ENCODE assay signal across 9 mouse cellular contexts in genomic region chr13:23682947-23683754, GRCm38 (mm10). TPM values are rescaled to one million over a fixed set of nuclear protein-coding genes. Genes with fewer than 3 reads are reported as not detected.
DNase-seq lines count a peak whose midpoint lies in the region; ATAC-seq and TF ChIP-seq lines count a peak whose summit lies in the region.
"Not testable (repeated sequence)": the region's sequence is repeated elsewhere in the genome, so short reads cannot be mapped to it uniquely, and the experiment has no call there.
"Had no signal": no experiment of that assay in that cellular context is flagged by ENCODE, and none has a peak within 500 bp of the region (broad histone marks: within the 10 kb centered on the region; RNA-seq: fewer than 3 reads in every experiment).

No protein-coding gene starts in this region.

- not testable (repeated sequence) for H3K36me3 ChIP-seq in heart, embryonic 13.5 days; kidney, adult 2 months (ENCODE audit: control insufficient read depth, insufficient read depth, low read length); liver, embryonic 15.5 days (replicated peaks); midbrain, postnatal 0 days (ENCODE audit: insufficient read depth, low read length); stomach, embryonic 16.5 days (ENCODE audit: control insufficient read depth, insufficient read depth, low read length)

- H3K9me3 ChIP-seq in heart, embryonic 13.5 days; liver, embryonic 15.5 days (replicated peaks); midbrain, postnatal 0 days (ENCODE audit: low read length); stomach, embryonic 16.5 days (replicated peaks; ENCODE audit: control insufficient read depth, low read length): not testable (repeated sequence)

- H3K4me1 ChIP-seq in embryonic fibroblast, embryonic 13.5 days (ENCODE audit: control insufficient read depth, insufficient read depth, low read length); kidney, adult 2 months (ENCODE audit: control insufficient read depth, insufficient read depth, low read length); stomach, embryonic 16.5 days (ENCODE audit: control insufficient read depth, insufficient read depth, low read length): not testable (repeated sequence)
- peaks cover 30% of the 10 kb centered on the region for H3K4me1 ChIP-seq in heart, embryonic 13.5 days
- peaks cover 44% of the 10 kb centered on the region for H3K4me1 ChIP-seq in liver, embryonic 15.5 days (replicated peaks)
- peaks cover 10% of the 10 kb centered on the region; the same call in 1 of the 2 replicates for H3K4me1 ChIP-seq in midbrain, postnatal 0 days (ENCODE audit: insufficient read depth, low read length)

- H3K27me3 ChIP-seq in heart, embryonic 13.5 days (replicated peaks); kidney, adult 2 months (replicated peaks; ENCODE audit: control insufficient read depth, insufficient read depth, low read length); liver, embryonic 15.5 days; midbrain, postnatal 0 days (ENCODE audit: insufficient read depth, low read length); stomach, embryonic 16.5 days (ENCODE audit: control insufficient read depth, insufficient read depth, low read length): not testable (repeated sequence)

- 18% methylated on average over 11 of the region's 30 CpGs for WGBS in heart, embryonic 13.5 days
- WGBS in kidney, adult 2 months: 20% methylated on average over 16 of the region's 30 CpGs
- 7% methylated on average over 16 of the region's 30 CpGs for WGBS in liver, embryonic 15.5 days (ENCODE audit: insufficient replicate concordance)
- WGBS in midbrain, postnatal 0 days: 18% methylated on average over 12 of the region's 30 CpGs
- WGBS in stomach, embryonic 16.5 days: 15% methylated on average over 10 of the region's 30 CpGs

- peak; percentile 26 for DNase-seq in brain, embryonic 14.5 days (ENCODE audit: low read depth)
- DNase-seq in kidney, adult 2 months; midbrain, postnatal 0 days (ENCODE audit: low spot score): not testable (repeated sequence)

- H3K4me3 ChIP-seq in embryonic fibroblast, embryonic 13.5 days (ENCODE audit: insufficient read depth, low read length): peak overlapping the region; percentile 51
- H3K4me3 ChIP-seq in heart, embryonic 13.5 days: peak overlapping the region; percentile 57
- H3K4me3 ChIP-seq in kidney, adult 2 months (ENCODE audit: insufficient read depth, low read depth, low read length): peak overlapping the region; percentile 22; the same call in 1 of the 2 replicates
- H3K4me3 ChIP-seq in liver, embryonic 15.5 days (replicated peaks): peak overlapping the region; percentile 53
- peak overlapping the region; percentile 45 for H3K4me3 ChIP-seq in midbrain, postnatal 0 days (ENCODE audit: low read depth, low read length)
- peak overlapping the region; percentile 45 for H3K4me3 ChIP-seq in stomach, embryonic 16.5 days (replicated peaks; ENCODE audit: low read length)

- not testable (repeated sequence) for TF ChIP-seq POLR2A in brain, embryonic 14.5 days (IDR thresholded peaks at IDR 0.05; ENCODE audit: borderline replicate concordance, extremely low read depth, insufficient read depth, insufficient read length, poor library complexity, severe bottlenecking); kidney, adult 2 months (IDR thresholded peaks at IDR 0.05; ENCODE audit: low read depth, low read length)
- peak; percentile 72 for TF ChIP-seq POLR2A in embryonic fibroblast, embryonic 13.5 days (IDR thresholded peaks at IDR 0.05; ENCODE audit: low read depth, low read length)

- peak overlapping the region; percentile 80 for H3K4me2 ChIP-seq in heart, embryonic 13.5 days
- peak overlapping the region; percentile 74 for H3K4me2 ChIP-seq in liver, embryonic 15.5 days
- peak overlapping the region; percentile 59 for H3K4me2 ChIP-seq in midbrain, postnatal 0 days (ENCODE audit: low read depth, low read length, poor library complexity, severe bottlenecking)
- peak overlapping the region; percentile 62 for H3K4me2 ChIP-seq in stomach, embryonic 16.5 days (ENCODE audit: low read depth, low read length)

- peak overlapping the region; percentile 81 for H3K9ac ChIP-seq in heart, embryonic 13.5 days
- peak overlapping the region; percentile 71 for H3K9ac ChIP-seq in liver, embryonic 15.5 days
- not testable (repeated sequence) for H3K9ac ChIP-seq in midbrain, postnatal 0 days (replicated peaks; ENCODE audit: low read length, poor library complexity, severe bottlenecking)
- H3K9ac ChIP-seq in stomach, embryonic 16.5 days (ENCODE audit: low read length): peak overlapping the region; percentile 67

- not testable (repeated sequence) for TF ChIP-seq CTCF in brain, embryonic 14.5 days (IDR thresholded peaks at IDR 0.05; ENCODE audit: borderline replicate concordance, extremely low read depth, insufficient read depth, insufficient read length); embryonic fibroblast, embryonic 13.5 days (IDR thresholded peaks at IDR 0.05; ENCODE audit: borderline replicate concordance, insufficient read depth, low read length); kidney, adult 2 months (conservative IDR thresholded peaks at IDR 0.05; ENCODE audit: insufficient read depth, insufficient read length, low read depth, low read length)
- TF ChIP-seq CTCF in midbrain, postnatal 0 days (IDR thresholded peaks at IDR 0.05): peak; percentile 24; the same call in 1 of the 2 replicates

- peak; percentile 6 for ATAC-seq in CD4-positive, CD25-positive, alpha-beta regulatory T cell, adult 4 months
- ATAC-seq in heart, embryonic 13.5 days (ENCODE audit: extremely low read depth, insufficient number of reproducible peaks, low FRiP score, low TSS enrichment); liver, embryonic 15.5 days (ENCODE audit: insufficient read depth): not testable (repeated sequence)
- ATAC-seq in midbrain, postnatal 0 days (ENCODE audit: low FRiP score): peak; percentile 81
- ATAC-seq in stomach, embryonic 16.5 days (ENCODE audit: insufficient read depth, low FRiP score): peak; percentile 12; the same call in 1 of the 2 replicates

- H3K27ac ChIP-seq in embryonic fibroblast, embryonic 13.5 days (ENCODE audit: insufficient read depth, low read length): peak overlapping the region; percentile 70
- peak overlapping the region; percentile 98 for H3K27ac ChIP-seq in heart, embryonic 13.5 days (replicated peaks)
- not testable (repeated sequence) for H3K27ac ChIP-seq in kidney, adult 2 months (ENCODE audit: insufficient read depth, low read depth, low read length)
- peak overlapping the region; percentile 100 for H3K27ac ChIP-seq in liver, embryonic 15.5 days (replicated peaks)
- peak overlapping the region; percentile 84; the same call in 1 of the 2 replicates for H3K27ac ChIP-seq in midbrain, postnatal 0 days (ENCODE audit: low read depth, low read length)
- peak overlapping the region; percentile 94 for H3K27ac ChIP-seq in stomach, embryonic 16.5 days (ENCODE audit: low read length)

RNA-seq across cellular contexts. Expression of gene Hist1h2ac, which starts 0.6 kb away (rescaled TPM):
- polyA plus RNA-seq in CD4-positive, CD25-positive, alpha-beta regulatory T cell, adult 4 months (2017; shearing (Covaris generic)): under 1 TPM; 0.51 to 0.74 TPM
- 1.7 and 1.8 TPM in 2 replicates for polyA plus RNA-seq in brain, embryonic 14.5 days (2012; rRNA removed)
- 0.79 and 0.82 TPM in 2 replicates for polyA plus RNA-seq in embryonic fibroblast, embryonic 13.5 days (2011; ENCODE audit: insufficient read length, low read depth, missing spikeins)
- polyA plus RNA-seq in heart, embryonic 13.5 days (2015; fragmentation: Nextera tagmentation; extraction: Ambion mirVana): 0.59 and 0.68 TPM in 2 replicates
- polyA plus RNA-seq in kidney, adult 2 months (2012; rRNA removed): 0.43 and 0.44 TPM in 2 replicates
- 1.2 and 1.4 TPM in 2 replicates for polyA plus RNA-seq in liver, embryonic 15.5 days (2015; fragmentation: Nextera tagmentation; extraction: Ambion mirVana)
- total RNA-seq in midbrain, postnatal 0 days (2014; rRNA removed): 16.6 and 45.8 TPM in 2 replicates
- polyA plus RNA-seq in midbrain, postnatal 0 days (2015; fragmentation: Nextera tagmentation; extraction: Ambion mirVana): 0.21 and 0.28 TPM in 2 replicates
- 1.7 TPM in 2 replicates for polyA plus RNA-seq in stomach, embryonic 16.5 days (2015; fragmentation: Nextera tagmentation; extraction: Ambion mirVana)

RNA-seq across cellular contexts. Expression of gene Hist1h2bc, which starts 0.8 kb away (rescaled TPM):
- 1 to 10 TPM; 4.0 to 4.2 TPM for polyA plus RNA-seq in CD4-positive, CD25-positive, alpha-beta regulatory T cell, adult 4 months (2017; shearing (Covaris generic))
- polyA plus RNA-seq in brain, embryonic 14.5 days (2012; rRNA removed): 32.0 and 48.5 TPM in 2 replicates
- 55.6 and 62.4 TPM in 2 replicates for polyA plus RNA-seq in embryonic fibroblast, embryonic 13.5 days (2011; ENCODE audit: insufficient read length, low read depth, missing spikeins)
- 50.1 and 54.5 TPM in 2 replicates for polyA plus RNA-seq in heart, embryonic 13.5 days (2015; fragmentation: Nextera tagmentation; extraction: Ambion mirVana)
- 473 and 571 TPM in 2 replicates for polyA plus RNA-seq in kidney, adult 2 months (2012; rRNA removed)
- 136 and 151 TPM in 2 replicates for polyA plus RNA-seq in liver, embryonic 15.5 days (2015; fragmentation: Nextera tagmentation; extraction: Ambion mirVana)
- total RNA-seq in midbrain, postnatal 0 days (2014; rRNA removed): 66.3 and 125 TPM in 2 replicates
- polyA plus RNA-seq in midbrain, postnatal 0 days (2015; fragmentation: Nextera tagmentation; extraction: Ambion mirVana): 23.7 and 28.6 TPM in 2 replicates
- polyA plus RNA-seq in stomach, embryonic 16.5 days (2015; fragmentation: Nextera tagmentation; extraction: Ambion mirVana): 101 and 102 TPM in 2 replicates

RNA-seq across cellular contexts. Expression of gene Hist1h1t, which starts 12.5 kb away (rescaled TPM):
- not detected for polyA plus RNA-seq in CD4-positive, CD25-positive, alpha-beta regulatory T cell, adult 4 months (2017; shearing (Covaris generic))
- polyA plus RNA-seq in brain, embryonic 14.5 days (2012; rRNA removed): 0.08 TPM in 1 of 2 replicates, not detected in the other
- not detected in 2 replicates for polyA plus RNA-seq in embryonic fibroblast, embryonic 13.5 days (2011; ENCODE audit: insufficient read length, low read depth, missing spikeins)
- polyA plus RNA-seq in heart, embryonic 13.5 days (2015; fragmentation: Nextera tagmentation; extraction: Ambion mirVana): not detected in 2 replicates
- polyA plus RNA-seq in kidney, adult 2 months (2012; rRNA removed): not detected in 2 replicates
- polyA plus RNA-seq in liver, embryonic 15.5 days (2015; fragmentation: Nextera tagmentation; extraction: Ambion mirVana): 0.17 TPM in 1 of 2 replicates, not detected in the other
- total RNA-seq in midbrain, postnatal 0 days (2014; rRNA removed): 0.93 TPM in 1 of 2 replicates, not detected in the other
- polyA plus RNA-seq in midbrain, postnatal 0 days (2015; fragmentation: Nextera tagmentation; extraction: Ambion mirVana): not detected in 2 replicates
- 0.14 TPM in 1 of 2 replicates, not detected in the other for polyA plus RNA-seq in stomach, embryonic 16.5 days (2015; fragmentation: Nextera tagmentation; extraction: Ambion mirVana)
- total RNA-seq: gastrocnemius, postnatal 14 days had no signal

RNA-seq across cellular contexts. Expression of gene Hist1h4c, which starts 15.1 kb away (rescaled TPM):
- polyA plus RNA-seq in CD4-positive, CD25-positive, alpha-beta regulatory T cell, adult 4 months (2017; shearing (Covaris generic)): 1 to 10 TPM; 8.7 to 9.4 TPM
- 4.6 and 11.6 TPM in 2 replicates for polyA plus RNA-seq in brain, embryonic 14.5 days (2012; rRNA removed)
- polyA plus RNA-seq in embryonic fibroblast, embryonic 13.5 days (2011; ENCODE audit: insufficient read length, low read depth, missing spikeins): 2.8 and 3.8 TPM in 2 replicates
- polyA plus RNA-seq in heart, embryonic 13.5 days (2015; fragmentation: Nextera tagmentation; extraction: Ambion mirVana): 2.4 and 3.7 TPM in 2 replicates
- polyA plus RNA-seq in kidney, adult 2 months (2012; rRNA removed): 9.4 and 10.3 TPM in 2 replicates
- polyA plus RNA-seq in liver, embryonic 15.5 days (2015; fragmentation: Nextera tagmentation; extraction: Ambion mirVana): 7.3 and 8.8 TPM in 2 replicates
- 622 and 783 TPM in 2 replicates for total RNA-seq in midbrain, postnatal 0 days (2014; rRNA removed)
- polyA plus RNA-seq in midbrain, postnatal 0 days (2015; fragmentation: Nextera tagmentation; extraction: Ambion mirVana): 1.5 and 2.2 TPM in 2 replicates
- polyA plus RNA-seq in stomach, embryonic 16.5 days (2015; fragmentation: Nextera tagmentation; extraction: Ambion mirVana): 4.5 and 4.8 TPM in 2 replicates

RNA-seq across cellular contexts. Expression of gene Hfe, which starts 27.5 kb away (rescaled TPM):
- under 1 TPM; 0.57 to 0.69 TPM for polyA plus RNA-seq in CD4-positive, CD25-positive, alpha-beta regulatory T cell, adult 4 months (2017; shearing (Covaris generic))
- polyA plus RNA-seq in brain, embryonic 14.5 days (2012; rRNA removed): 1.7 and 2.3 TPM in 2 replicates
- polyA plus RNA-seq in embryonic fibroblast, embryonic 13.5 days (2011; ENCODE audit: insufficient read length, low read depth, missing spikeins): 4.6 and 7.9 TPM in 2 replicates
- polyA plus RNA-seq in heart, embryonic 13.5 days (2015; fragmentation: Nextera tagmentation; extraction: Ambion mirVana): 10.3 and 10.7 TPM in 2 replicates
- polyA plus RNA-seq in kidney, adult 2 months (2012; rRNA removed): 21.2 and 21.4 TPM in 2 replicates
- polyA plus RNA-seq in liver, embryonic 15.5 days (2015; fragmentation: Nextera tagmentation; extraction: Ambion mirVana): 13.6 and 16.4 TPM in 2 replicates
- 1.8 and 2.5 TPM in 2 replicates for total RNA-seq in midbrain, postnatal 0 days (2014; rRNA removed)
- polyA plus RNA-seq in midbrain, postnatal 0 days (2015; fragmentation: Nextera tagmentation; extraction: Ambion mirVana): 4.0 and 5.8 TPM in 2 replicates
- polyA plus RNA-seq in stomach, embryonic 16.5 days (2015; fragmentation: Nextera tagmentation; extraction: Ambion mirVana): 8.8 and 9.6 TPM in 2 replicates
